Mouse (Mus musculus) adrenal gland, adult 8-10 months (tissue): ENCODE results near the gene Robo1. TPM values are rescaled to one million over a fixed set of nuclear protein-coding genes. Genes with fewer than 3 reads are reported as not detected.

ENCODE experiments used
- DNase-seq: peaks from one replicate; pipeline ENCODE4 v3.0.0; 2022
- total RNA-seq, 4 experiments: library from RNA; stranded (reverse); gene quantifications; 2 replicates each; pipeline ENCODE4 v1.2.4; 2022

Robo1 gene
- total RNA-seq, 4 experiments from 2014 or later, result 112 to 184 (median 152) TPM

- no peak for DNase-seq
These were observed 632.7 kb downstream of the Robo1 start for GRCm38 (mm10) chr16:72940786-72941185.

GRCm38 (mm10) chr16:72944403-72944802 lies 636.3 kb downstream of the Robo1 start:
- DNase-seq, result no peak

- no peak for DNase-seq
These were observed 643.9 kb downstream of the Robo1 start for GRCm38 (mm10) chr16:72951969-72952368.

GRCm38 (mm10) chr16:72959018-72959702 lies 651.1 kb downstream of the Robo1 start:
- no peak for DNase-seq

- no peak for DNase-seq
These were observed 651.7 kb downstream of the Robo1 start for GRCm38 (mm10) chr16:72959823-72960222.

- no peak for DNase-seq
These were observed 655.7 kb downstream of the Robo1 start for GRCm38 (mm10) chr16:72963782-72964181.

- DNase-seq, result no peak
These were observed 659.4 kb downstream of the Robo1 start for GRCm38 (mm10) chr16:72967509-72967908.

GRCm38 (mm10) chr16:72969990-72970389 lies 661.9 kb downstream of the Robo1 start:
- DNase-seq, result peak; percentile 25

GRCm38 (mm10) chr16:72973685-72974084 lies 665.6 kb downstream of the Robo1 start:
- no peak for DNase-seq

GRCm38 (mm10) chr16:72974681-72975080 lies 666.6 kb downstream of the Robo1 start:
- no peak for DNase-seq

GRCm38 (mm10) chr16:72976849-72977576 lies 668.9 kb downstream of the Robo1 start:
- DNase-seq, result no peak

- peak; percentile 28 for DNase-seq
These were observed 671.5 kb downstream of the Robo1 start for GRCm38 (mm10) chr16:72979407-72980219.

GRCm38 (mm10) chr16:72990376-72991167 lies 682.5 kb downstream of the Robo1 start:
- DNase-seq, result no peak

- no peak for DNase-seq
These were observed 685.1 kb downstream of the Robo1 start for GRCm38 (mm10) chr16:72993189-72993588.

- no peak for DNase-seq
These were observed 685.5 kb downstream of the Robo1 start for GRCm38 (mm10) chr16:72993594-72993993.

GRCm38 (mm10) chr16:72995251-72995954 lies 687.3 kb downstream of the Robo1 start:
- DNase-seq, result no peak

- no peak for DNase-seq
These were observed 687.9 kb downstream of the Robo1 start for GRCm38 (mm10) chr16:72995955-72996535.

- no peak for DNase-seq
These were observed 690.6 kb downstream of the Robo1 start for GRCm38 (mm10) chr16:72998677-72999076.

- no peak for DNase-seq
These were observed 694.6 kb downstream of the Robo1 start for GRCm38 (mm10) chr16:73002685-73003084.

- no peak for DNase-seq
These were observed 696.5 kb downstream of the Robo1 start for GRCm38 (mm10) chr16:73004601-73005000.

- DNase-seq, result no peak
These were observed 697.7 kb downstream of the Robo1 start for GRCm38 (mm10) chr16:73005831-73006230.
